Mouse (Mus musculus) erythroblast, embryonic 14.5 days (primary cell): ENCODE results near the gene Serpinb6b.

Experiments
- GATA1 ChIP-seq: IDR thresholded peaks from 2 replicates; pipeline ENCODE4 v1.6.1; 2012; ENCODE audit warnings: low read length, inconsistent platforms, mixed read lengths
- TAL1 ChIP-seq: IDR thresholded peaks from 3 replicates; pipeline ENCODE4 v1.6.1; 2012; ENCODE audit warnings: low read length, inconsistent platforms, mixed read lengths

DNA sequence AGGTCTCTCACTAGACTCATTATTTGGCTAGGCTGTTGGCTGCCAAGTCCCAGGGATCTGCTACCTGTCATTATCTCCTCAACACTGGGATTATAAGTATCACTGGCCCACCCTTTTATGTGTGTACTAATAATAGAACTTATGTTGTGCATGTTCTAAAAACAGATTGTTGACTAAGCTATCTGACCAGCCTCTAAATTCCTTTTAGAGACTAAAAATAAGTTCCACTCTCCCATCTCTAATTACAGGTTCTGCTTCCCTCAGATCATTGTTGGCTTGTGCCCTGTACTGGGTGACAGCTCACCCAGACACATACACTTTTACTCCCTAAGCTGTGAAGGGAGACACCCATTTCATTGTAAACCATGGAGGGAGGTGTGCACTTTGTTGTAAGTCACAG is 42.4 kb upstream of the Serpinb6b start:
- TF ChIP-seq GATA1 (no peak), TAL1 (no peak)
